ENCODE assay signal across 14 mouse cellular contexts in the genomic region with DNA sequence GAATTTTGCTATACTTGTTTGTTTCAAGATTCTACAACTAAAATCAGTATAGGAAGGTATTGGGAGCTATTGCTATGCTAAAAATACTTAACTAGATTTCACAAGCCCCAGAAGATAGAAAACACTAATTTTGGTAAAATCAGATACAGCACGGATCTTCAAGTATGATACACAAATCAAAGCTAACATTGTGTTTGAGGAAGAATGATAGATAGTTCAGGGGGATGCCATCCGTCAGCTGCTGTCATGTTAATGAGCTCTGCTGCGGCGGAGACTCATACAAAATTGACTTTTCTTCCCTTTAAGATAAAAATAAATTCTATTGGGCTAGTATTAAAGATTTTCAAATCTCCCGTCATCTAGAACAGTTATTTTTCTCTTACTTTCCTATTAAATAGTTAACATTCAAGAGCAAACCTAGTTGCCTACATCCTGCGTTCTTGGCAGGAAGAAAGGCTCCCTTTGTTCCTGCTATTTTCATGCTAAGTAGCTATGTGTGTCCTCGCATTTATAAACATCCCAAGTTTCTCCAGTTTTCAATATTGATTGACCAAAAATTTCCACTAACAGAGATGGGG.
DNase-seq lines count a peak whose midpoint lies in the region; ATAC-seq and TF ChIP-seq lines count a peak whose summit lies in the region.
"Had no signal": no experiment of that assay in that cellular context is flagged by ENCODE, and none has a peak within 500 bp of the region (broad histone marks: within the 10 kb centered on the region; RNA-seq: fewer than 3 reads in every experiment).

No protein-coding gene starts in this region.

- no peak for DNase-seq in gastrocnemius, adult 2 months
- no peak for DNase-seq in gastrocnemius, adult 18-20 months (ENCODE audit: low spot score)
- DNase-seq in mesoderm, embryonic 11.5 days (ENCODE audit: low read depth, low spot score), result peak; percentile 21
- DNase-seq in liver, result no peak
- DNase-seq in urinary bladder, postnatal 14 days (ENCODE audit: low spot score), result no peak
- DNase-seq in layer of hippocampus, adult 11-12 months (ENCODE audit: low spot score), result no peak
- DNase-seq: adrenal gland, postnatal 36 days; cerebellum, adult 11 months; gastrocnemius, postnatal 25 days; lung, postnatal 14 days had no signal

- H3K27me3 ChIP-seq in forebrain, embryonic 15.5 days, result no peaks in the 10 kb centered on the region
- H3K27me3 ChIP-seq in neural tube, embryonic 14.5 days (ENCODE audit: control insufficient read depth, insufficient read depth, low read length), result no peaks in the 10 kb centered on the region
- H3K27me3 ChIP-seq: heart, embryonic 15.5 days had no signal

- H3K27ac ChIP-seq in gastrocnemius, adult 2 months, result peak overlapping the region; percentile 3; the same call in 1 of the 2 replicates
- peak overlapping the region; percentile 84 for H3K27ac ChIP-seq in forebrain, embryonic 15.5 days (replicated peaks)
- H3K27ac ChIP-seq in neural tube, embryonic 14.5 days (ENCODE audit: low read depth, low read length), result peak overlapping the region; percentile 49; the same call in 1 of the 2 replicates
- H3K27ac ChIP-seq: heart, embryonic 15.5 days; kidney, postnatal 0 days had no signal

- intact Hi-C loops in gastrocnemius, adult 2 months (cut with DNase I), result no loop called here

- H3K4me2 ChIP-seq in forebrain, embryonic 15.5 days (replicated peaks), result no peak overlapping the region
- no peak overlapping the region for H3K4me2 ChIP-seq in neural tube, embryonic 14.5 days (ENCODE audit: low read depth, low read length)
- H3K4me2 ChIP-seq: heart, embryonic 15.5 days had no signal

- no peak for TF ChIP-seq CTCF in gastrocnemius, adult 2 months (IDR thresholded peaks at IDR 0.05)

- no peak overlapping the region for H3K9ac ChIP-seq in forebrain, embryonic 15.5 days (replicated peaks)
- H3K9ac ChIP-seq in neural tube, embryonic 14.5 days (replicated peaks; ENCODE audit: low read depth, low read length), result no peak overlapping the region
- H3K9ac ChIP-seq: heart, embryonic 15.5 days had no signal

- WGBS in forebrain, embryonic 15.5 days, result 18% methylated on average over 7 of the region's 7 CpGs
- WGBS in neural tube, embryonic 14.5 days, result 15% methylated on average over 7 of the region's 7 CpGs

- ATAC-seq in forebrain, embryonic 15.5 days (replicated peaks), result no peak
- ATAC-seq in neural tube, embryonic 14.5 days (ENCODE audit: low read depth), result no peak

- H3K4me3 ChIP-seq in gastrocnemius, adult 2 months, result no peak overlapping the region
- H3K4me3 ChIP-seq in forebrain, embryonic 15.5 days, result no peak overlapping the region
- no peak overlapping the region for H3K4me3 ChIP-seq in neural tube, embryonic 14.5 days (ENCODE audit: low read depth, low read length)
- H3K4me3 ChIP-seq: heart, embryonic 15.5 days had no signal

- H3K4me1 ChIP-seq in forebrain, embryonic 15.5 days, result peaks cover 19% of the 10 kb centered on the region
- H3K4me1 ChIP-seq in neural tube, embryonic 14.5 days (ENCODE audit: control insufficient read depth, insufficient read depth, low read length), result peaks cover 5% of the 10 kb centered on the region; the same call in 1 of the 2 replicates
- H3K4me1 ChIP-seq: heart, embryonic 15.5 days had no signal

- H3K9me3 ChIP-seq in forebrain, embryonic 15.5 days, result no peaks in the 10 kb centered on the region
- H3K9me3 ChIP-seq in neural tube, embryonic 14.5 days (ENCODE audit: control insufficient read depth, low read length), result no peaks in the 10 kb centered on the region
- H3K9me3 ChIP-seq: heart, embryonic 15.5 days had no signal

- peaks cover 69% of the 10 kb centered on the region for H3K36me3 ChIP-seq in forebrain, embryonic 15.5 days
- peaks cover 51% of the 10 kb centered on the region for H3K36me3 ChIP-seq in neural tube, embryonic 14.5 days (ENCODE audit: control insufficient read depth, insufficient read depth, low read length)

Comparison
In these comparisons a context has a peak if more than half of its experiments do, and no peak if none do; other contexts are left out.
1. H3K27ac ChIP-seq: peak in every context shown above with its lines; median percentile 84 in forebrain, embryonic 15.5 days; 49 in neural tube, embryonic 14.5 days; 3 in gastrocnemius, adult 2 months.